Mouse (Mus musculus) forebrain, embryonic 16.5 days (tissue): ENCODE measurements at regions not wholly inside any gene's neighbourhood (a gene's known extent, or its start where the extent isn't known, plus 50 kb on each side); places are given as distances from the start of the nearest gene placed in this dataset.

Source experiments
- ATAC-seq: fragments of 200-750 bp; cut with Nextera tagmentation; 2 replicates; pipeline ENCODE4 v1.8.0; 2017; ENCODE audit warnings: mild to moderate bottlenecking, moderate library complexity
- H3K27ac ChIP-seq: fragments of 300-500 bp; sonication (generic); 2 replicates; pipeline ENCODE4 v1.5.1; 2014; ENCODE audit warnings: low read length, control low read depth
- H3K27me3 ChIP-seq: fragments of 300-500 bp; sonication (generic); replicated peaks from 2 replicates; pipeline ENCODE4 v1.6.1; 2014; ENCODE audit warnings: low read length; ENCODE audit not compliant: control insufficient read depth, insufficient read depth
- H3K36me3 ChIP-seq: fragments of 300-500 bp; sonication (generic); 2 replicates; pipeline ENCODE4 v1.6.1; 2014; ENCODE audit not compliant: control insufficient read depth, insufficient read depth
- H3K4me1 ChIP-seq: fragments of 300-500 bp; sonication (generic); replicated peaks from 2 replicates; pipeline ENCODE4 v1.6.1; 2014; ENCODE audit warnings: low read length; ENCODE audit not compliant: control insufficient read depth, insufficient read depth
- H3K4me2 ChIP-seq: fragments of 300-500 bp; sonication (generic); 2 replicates; pipeline ENCODE4 v1.6.1; 2014; ENCODE audit warnings: mild to moderate bottlenecking, low read length, control low read depth
- H3K4me3 ChIP-seq: fragments of 300-500 bp; sonication (generic); replicated peaks from 2 replicates; pipeline ENCODE4 v1.5.1; 2014; ENCODE audit warnings: mild to moderate bottlenecking, low read length, control low read depth
- H3K9ac ChIP-seq: fragments of 300-500 bp; sonication (generic); replicated peaks from 2 replicates; pipeline ENCODE4 v1.6.1; 2014; ENCODE audit warnings: low read depth, low read length, control low read depth
- H3K9me3 ChIP-seq: fragments of 300-500 bp; sonication (generic); 2 replicates; pipeline ENCODE4 v1.6.1; 2016; ENCODE audit warnings: low read length; ENCODE audit not compliant: control insufficient read depth
- WGBS: fragments of 180-500 bp; shearing (Covaris S2); extraction: QIAGEN DNeasy Blood & Tissue Kit; methylation state at CpG from one replicate; pipeline ENCODE4 v1.1.7; 2014; 5-methylcytosine and 5-hydroxymethylcytosine counted together

DNA sequence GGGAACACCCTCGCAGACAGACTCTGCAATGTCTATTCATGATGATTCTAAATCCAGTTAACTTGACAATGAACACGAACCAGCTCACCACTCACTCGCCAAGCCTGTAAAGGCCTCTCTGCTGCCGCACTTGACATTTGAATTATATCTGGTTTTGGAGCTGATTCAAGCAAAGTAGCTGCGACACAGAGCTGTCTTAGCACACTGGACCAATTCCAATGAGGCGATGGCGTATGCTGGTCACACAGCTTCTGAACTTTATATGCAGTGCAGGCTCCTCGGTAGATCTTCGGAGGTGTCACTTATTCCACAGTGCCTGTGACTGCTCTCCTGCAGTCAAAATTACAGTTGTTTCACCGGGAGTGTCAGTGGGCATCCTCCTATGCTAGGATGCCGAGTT lies 115.4 kb downstream of the Hhipl2 start:
- Histone ChIP-seq H3K4me2 (no peak overlapping the region), H3K9me3 (no peaks in the 10 kb centered on the region), H3K9ac (no peak overlapping the region), H3K27ac (no peak overlapping the region), H3K27me3 (no peaks in the 10 kb centered on the region), H3K36me3 (no peaks in the 10 kb centered on the region), H3K4me3 (no peak overlapping the region), H3K4me1 (no peaks in the 10 kb centered on the region)
- ATAC-seq: no peak
- WGBS: 89% methylated on average over 11 of the region's 11 CpGs

DNA sequence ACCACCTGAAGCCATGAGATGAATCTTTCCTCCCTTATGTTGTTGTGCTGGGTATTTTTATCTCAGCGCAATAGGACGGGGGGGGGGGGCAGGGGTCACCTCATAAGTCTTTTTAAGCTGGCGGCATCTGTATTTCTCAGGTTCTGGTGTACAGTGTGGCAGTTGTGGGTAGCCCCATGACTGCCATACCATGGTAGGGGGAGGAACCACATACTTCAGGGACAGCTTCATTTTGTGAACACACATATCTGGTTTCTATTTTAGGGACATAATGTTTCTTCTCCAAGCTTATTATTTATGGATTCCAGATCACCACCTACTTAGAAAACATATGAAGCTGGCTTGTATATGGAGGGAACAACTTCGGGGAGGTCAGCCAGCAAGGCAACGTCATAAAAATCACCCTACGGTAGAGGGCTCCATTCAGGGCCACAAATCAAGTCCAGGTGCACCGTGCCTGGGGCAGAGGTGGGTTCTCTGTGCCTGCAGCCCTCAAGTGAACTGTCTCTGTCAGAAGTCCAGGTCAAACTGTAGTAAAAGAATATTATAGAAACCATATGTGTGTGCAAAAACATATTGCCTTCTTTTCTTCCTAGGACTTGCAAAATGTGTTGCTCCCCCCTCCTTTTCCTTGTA lies 130.9 kb downstream of the Hhipl2 start:
- Histone ChIP-seq H3K9ac (no peak overlapping the region), H3K4me1 (no peaks in the 10 kb centered on the region), H3K4me3 (no peak overlapping the region), H3K9me3 (no peaks in the 10 kb centered on the region), H3K36me3 (no peaks in the 10 kb centered on the region), H3K27ac (no peak overlapping the region), H3K27me3 (no peaks in the 10 kb centered on the region), H3K4me2 (no peak overlapping the region)
- ATAC-seq: no peak
- WGBS: 93% methylated on average over 7 of the region's 7 CpGs

DNA sequence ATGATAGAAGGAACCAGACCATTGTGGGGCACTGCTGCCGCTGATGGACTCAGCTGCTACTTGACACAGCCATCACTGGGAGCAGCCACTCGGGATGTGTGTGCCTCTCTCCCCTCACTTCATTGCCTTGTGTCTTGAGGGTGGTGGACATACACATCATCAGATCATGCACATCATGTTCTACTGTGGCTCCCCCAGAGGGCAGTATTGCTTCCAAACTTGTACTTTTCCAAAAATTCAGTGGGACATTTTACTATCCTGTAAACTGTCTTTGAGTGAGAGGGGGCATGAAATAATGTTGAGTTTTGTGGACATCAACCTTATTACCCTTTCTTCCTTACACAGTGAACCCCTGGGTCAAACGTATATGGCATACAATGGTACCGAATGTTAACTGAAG lies 134.6 kb downstream of the Hhipl2 start:
- WGBS: 95% methylated on average over 4 of the region's 4 CpGs
- Histone ChIP-seq H3K4me3 (no peak overlapping the region), H3K9ac (no peak overlapping the region), H3K4me1 (no peaks in the 10 kb centered on the region), H3K9me3 (no peaks in the 10 kb centered on the region), H3K4me2 (no peak overlapping the region), H3K36me3 (no peaks in the 10 kb centered on the region), H3K27ac (no peak overlapping the region), H3K27me3 (no peaks in the 10 kb centered on the region)
- ATAC-seq: no peak

DNA sequence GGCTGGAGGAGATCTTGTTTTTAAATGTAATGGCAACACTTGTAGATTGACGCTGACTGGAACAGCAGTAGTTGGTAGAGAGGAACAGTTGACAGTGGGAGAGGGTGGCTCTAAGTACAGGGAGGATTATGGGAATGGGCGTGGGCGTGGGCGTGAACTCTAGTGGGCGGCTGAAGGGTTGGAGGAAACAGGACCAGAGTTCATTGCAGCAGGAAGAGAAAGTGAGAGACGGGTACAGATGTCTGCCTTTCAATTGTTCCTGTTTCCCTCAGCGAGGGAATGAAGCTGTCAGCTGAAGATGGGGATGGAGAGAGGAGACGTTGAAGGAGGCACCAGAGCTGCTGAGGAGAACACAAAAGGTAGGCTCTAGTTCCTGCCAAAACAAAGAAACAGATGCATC lies 135.2 kb downstream of the Hhipl2 start:
- Histone ChIP-seq H3K4me3 (no peak overlapping the region), H3K4me1 (no peaks in the 10 kb centered on the region), H3K9me3 (no peaks in the 10 kb centered on the region), H3K27ac (no peak overlapping the region), H3K4me2 (no peak overlapping the region), H3K27me3 (no peaks in the 10 kb centered on the region), H3K36me3 (no peaks in the 10 kb centered on the region), H3K9ac (no peak overlapping the region)
- 86% methylated on average over 8 of the region's 8 CpGs for WGBS
- no peak for ATAC-seq

DNA sequence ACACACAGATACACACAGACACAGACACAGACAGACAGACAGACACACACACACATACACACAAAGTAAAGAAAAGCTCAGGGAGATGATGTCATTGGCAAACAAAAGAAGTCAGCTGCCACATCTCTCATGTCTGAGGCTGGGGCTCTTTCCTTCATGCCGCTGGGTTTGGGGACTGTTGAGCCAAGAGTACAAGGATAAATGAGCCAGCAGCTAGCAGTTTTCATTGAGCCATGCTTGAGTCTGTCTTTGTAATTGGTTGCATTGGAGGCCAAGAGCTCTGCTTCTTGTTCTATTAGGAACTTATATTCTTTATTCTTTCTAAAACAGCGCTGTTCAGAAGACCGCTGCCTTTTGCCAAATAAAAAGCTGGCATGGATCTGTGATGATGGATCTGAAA lies 144.8 kb downstream of the Hhipl2 start:
- no peak overlapping the region for H3K4me3 ChIP-seq
- no peaks in the 10 kb centered on the region for H3K4me1 ChIP-seq
- no peak overlapping the region for H3K4me2 ChIP-seq
- H3K27ac ChIP-seq: no peak overlapping the region
- WGBS: 47% methylated on average over 3 of the region's 3 CpGs
- no peak overlapping the region for H3K9ac ChIP-seq
- H3K36me3 ChIP-seq: no peaks in the 10 kb centered on the region
- peak; percentile 61; the same call in 1 of the 2 replicates for ATAC-seq
- H3K9me3 ChIP-seq: no peaks in the 10 kb centered on the region
- H3K27me3 ChIP-seq: no peaks in the 10 kb centered on the region

DNA sequence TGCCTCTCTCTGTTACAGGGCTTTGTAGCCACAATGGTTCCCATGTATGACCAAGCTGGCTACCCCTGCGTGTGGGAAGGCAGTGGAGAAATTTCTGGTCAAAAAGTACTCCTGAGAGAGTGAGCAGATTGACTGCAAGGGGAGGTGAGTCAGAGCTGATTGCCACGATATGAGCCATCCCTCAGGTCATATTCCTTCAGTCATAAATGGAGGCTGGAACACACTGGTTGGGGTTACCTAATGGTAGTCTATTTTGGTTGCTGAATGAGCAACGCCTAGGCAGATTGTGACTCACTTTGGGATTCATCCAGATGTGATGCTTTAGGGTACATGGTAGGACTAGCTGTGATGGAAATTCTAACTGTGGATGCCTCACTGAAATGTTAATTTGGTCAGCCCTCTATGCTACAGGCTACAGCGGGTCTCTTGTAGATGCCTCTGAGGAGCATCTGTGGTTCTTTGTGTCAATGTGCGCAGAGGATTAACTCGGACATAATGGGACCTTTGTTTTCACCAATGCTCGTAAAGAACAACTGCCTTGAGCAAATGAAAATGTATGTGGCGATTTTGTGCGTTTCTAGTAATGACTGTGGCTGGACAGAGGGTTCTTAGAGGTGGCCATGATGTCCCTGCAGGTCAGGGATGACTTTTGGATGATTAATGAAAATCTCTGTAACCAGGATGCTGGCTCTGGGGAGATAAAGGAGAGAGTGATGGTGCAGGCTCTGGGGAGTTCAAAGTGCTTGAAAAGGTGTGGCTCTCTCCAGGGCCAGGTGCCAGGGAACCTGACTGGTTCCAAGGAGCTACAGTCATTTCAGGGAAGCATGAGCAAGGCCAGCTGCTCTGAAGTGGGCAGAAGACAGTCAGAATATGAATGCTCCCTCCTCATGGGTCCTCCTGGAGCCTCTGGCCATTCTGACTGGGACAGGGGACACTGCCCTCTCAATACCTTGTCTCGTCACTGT lies 155.9 kb downstream of the Hhipl2 start:
- Histone ChIP-seq H3K9me3 (no peaks in the 10 kb centered on the region), H3K27me3 (no peaks in the 10 kb centered on the region), H3K27ac (no peak overlapping the region), H3K4me2 (no peak overlapping the region), H3K36me3 (no peaks in the 10 kb centered on the region), H3K4me1 (no peaks in the 10 kb centered on the region), H3K9ac (no peak overlapping the region), H3K4me3 (no peak overlapping the region)
- no peak for ATAC-seq
- 37% methylated on average over 10 of the region's 10 CpGs for WGBS

DNA sequence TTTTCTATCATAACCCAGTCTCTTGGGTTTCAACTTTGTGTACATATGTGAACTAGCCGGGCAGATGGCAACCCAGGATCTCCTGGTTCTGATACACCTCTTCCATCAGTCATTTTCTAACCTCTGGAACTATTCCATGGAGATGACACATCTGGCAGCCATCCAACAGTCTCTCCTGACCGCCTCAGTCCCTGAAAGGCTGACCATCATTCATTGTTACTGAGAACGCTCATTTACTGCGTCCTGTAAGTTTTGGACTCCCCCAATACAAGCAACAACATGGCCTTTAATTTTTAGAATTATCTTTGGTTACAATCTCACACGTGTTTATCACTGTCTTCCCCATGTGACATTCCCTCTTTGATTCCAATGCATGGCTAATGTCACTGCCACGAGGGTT lies 166.8 kb downstream of the Hhipl2 start:
- no peak overlapping the region for H3K9ac ChIP-seq
- no peak overlapping the region for H3K4me3 ChIP-seq
- ATAC-seq: no peak
- WGBS: 71% methylated on average over 6 of the region's 6 CpGs
- no peaks in the 10 kb centered on the region for H3K27me3 ChIP-seq
- H3K27ac ChIP-seq: no peak overlapping the region
- no peak overlapping the region for H3K4me2 ChIP-seq
- no peaks in the 10 kb centered on the region for H3K4me1 ChIP-seq
- no peaks in the 10 kb centered on the region for H3K9me3 ChIP-seq
- H3K36me3 ChIP-seq: no peaks in the 10 kb centered on the region

DNA sequence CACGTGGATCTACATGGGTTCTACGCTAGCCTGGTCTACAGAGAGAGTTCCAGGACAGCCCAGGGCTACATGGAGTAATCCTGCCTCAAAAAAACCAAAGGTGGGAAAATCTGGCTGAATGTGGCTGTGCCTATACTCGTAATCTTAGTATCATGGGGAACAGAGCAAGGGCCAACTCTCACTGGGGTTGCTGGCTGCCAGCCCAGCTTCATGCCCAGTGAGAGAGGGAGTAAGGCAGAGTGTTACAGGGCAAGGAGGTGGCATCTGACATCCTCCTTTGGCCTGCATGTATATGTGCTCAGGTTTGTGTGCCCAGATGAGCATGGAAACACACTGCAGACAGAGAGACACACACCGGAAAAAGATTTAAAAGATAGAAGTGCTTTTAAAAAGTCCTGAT lies 168.4 kb downstream of the Hhipl2 start:
- no peaks in the 10 kb centered on the region for H3K36me3 ChIP-seq
- H3K9ac ChIP-seq: no peak overlapping the region
- H3K27ac ChIP-seq: no peak overlapping the region
- H3K4me3 ChIP-seq: no peak overlapping the region
- no peaks in the 10 kb centered on the region for H3K4me1 ChIP-seq
- no peaks in the 10 kb centered on the region for H3K9me3 ChIP-seq
- WGBS: 73% methylated on average over 4 of the region's 4 CpGs
- no peaks in the 10 kb centered on the region for H3K27me3 ChIP-seq
- H3K4me2 ChIP-seq: no peak overlapping the region
- no peak for ATAC-seq

DNA sequence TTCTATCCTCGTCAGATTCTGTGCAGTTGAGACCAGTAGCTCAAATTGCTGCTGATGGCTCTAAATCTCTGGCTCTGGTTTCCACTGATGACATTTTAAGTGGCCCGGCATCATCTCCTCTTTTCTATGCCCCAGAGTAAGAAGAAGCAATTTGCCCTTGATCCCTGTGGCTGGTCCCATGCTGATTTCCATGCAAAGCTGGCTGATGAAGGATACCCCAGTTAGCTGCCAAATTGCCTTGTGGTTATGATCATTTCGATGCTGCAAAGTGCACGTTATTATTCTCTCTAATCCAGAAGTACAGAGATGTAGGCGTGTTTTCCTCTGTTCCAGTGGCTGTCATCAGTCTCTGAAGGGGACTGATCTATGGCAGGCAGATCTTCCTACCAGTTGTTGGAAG lies 177.3 kb downstream of the Hhipl2 start:
- Histone ChIP-seq H3K4me2 (no peak overlapping the region), H3K9ac (no peak overlapping the region), H3K4me1 (no peaks in the 10 kb centered on the region), H3K4me3 (no peak overlapping the region), H3K27ac (no peak overlapping the region), H3K9me3 (no peaks in the 10 kb centered on the region), H3K27me3 (no peaks in the 10 kb centered on the region), H3K36me3 (no peaks in the 10 kb centered on the region)
- ATAC-seq: no peak
- WGBS: 70% methylated on average over 5 of the region's 5 CpGs
